Mouse (Mus musculus): ENCODE results near the gene Zfp692. TPM values are rescaled to one million over a fixed set of nuclear protein-coding genes. Genes with fewer than 3 reads are reported as not detected.

The Zfp692 gene
- polyA plus RNA-seq, 1 experiment, result 49.7 TPM

DNA sequence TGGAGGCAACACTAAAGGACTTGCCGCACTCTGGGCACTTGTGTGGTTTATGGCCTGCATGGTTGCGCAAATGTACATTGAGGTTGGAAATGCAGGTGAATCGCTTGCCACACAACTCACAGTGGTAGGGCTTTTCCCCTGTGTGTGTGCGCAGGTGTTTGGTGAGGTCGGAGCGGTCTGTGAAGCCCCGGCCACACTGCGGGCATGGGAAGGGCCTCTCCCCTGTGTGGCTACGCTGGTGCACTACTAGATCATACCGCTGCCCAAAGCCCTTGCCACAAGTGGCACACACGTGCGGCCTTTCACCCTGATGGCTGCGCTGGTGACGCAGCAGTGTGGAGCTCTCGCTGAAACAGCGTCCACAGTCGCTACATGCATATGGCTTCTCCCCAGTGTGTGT lies 9.5 kb downstream of the Zfp692 start:
- TF ChIP-seq CTCF (IDR thresholded peaks at IDR 0.05; ENCODE audit: borderline replicate concordance, control insufficient read depth, extremely low read depth, insufficient read depth, low read length, poor library complexity) (no peak), POLR2A (IDR thresholded peaks at IDR 0.05; ENCODE audit: control insufficient read depth, extremely low read depth, insufficient read depth, low read length, poor library complexity) (no peak)
- Histone ChIP-seq H3K4me3 (ENCODE audit: control insufficient read depth, insufficient read depth, low read length) (no peak overlapping the region), H3K36me3 (ENCODE audit: control insufficient read depth, insufficient read depth, low read length) (peaks cover 16% of the 10 kb centered on the region), H3K27me3 (ENCODE audit: control insufficient read depth, insufficient read depth, low read length) (no peaks in the 10 kb centered on the region), H3K4me1 (replicated peaks; ENCODE audit: control insufficient read depth, insufficient read depth, low read length) (no peaks in the 10 kb centered on the region), H3K27ac (ENCODE audit: control insufficient read depth, insufficient read depth, low read length) (no peak overlapping the region)
- WGBS, result 97% methylated on average over 17 of the region's 17 CpGs
- no peak for DNase-seq

DNA sequence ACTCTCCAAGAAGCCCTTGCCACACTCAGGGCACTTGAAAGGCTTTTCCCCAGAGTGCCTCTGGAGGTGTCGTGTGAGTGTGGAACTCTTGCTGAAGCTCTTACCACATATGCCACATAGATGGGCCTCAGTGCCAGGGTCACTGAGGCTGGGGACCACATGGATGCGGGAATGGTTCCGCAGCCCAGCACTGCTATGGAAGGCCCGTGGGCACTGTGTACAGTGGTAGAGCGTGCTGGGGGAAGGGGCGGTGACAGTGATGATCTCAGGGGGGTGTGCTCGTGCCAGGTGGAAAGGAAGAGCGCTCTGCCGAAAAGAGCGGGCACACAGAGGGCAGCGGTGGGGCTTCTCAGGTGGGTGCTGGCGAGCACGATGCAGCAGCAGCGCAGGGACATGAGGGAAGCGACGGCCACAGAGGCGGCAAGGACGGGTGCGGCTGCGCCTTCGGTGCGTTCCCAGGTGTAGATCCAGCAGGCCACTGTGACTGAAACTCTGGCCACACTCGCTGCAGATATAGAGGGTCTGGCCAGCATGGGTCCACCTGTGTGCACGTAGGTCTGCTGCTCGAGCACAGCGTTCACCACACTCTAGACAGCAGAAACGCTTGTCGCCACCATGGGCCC lies 10.0 kb downstream of the Zfp692 start:
- Histone ChIP-seq H3K4me3 (ENCODE audit: control insufficient read depth, insufficient read depth, low read length) (no peak overlapping the region), H3K27ac (ENCODE audit: control insufficient read depth, insufficient read depth, low read length) (no peak overlapping the region), H3K36me3 (ENCODE audit: control insufficient read depth, insufficient read depth, low read length) (peaks cover 16% of the 10 kb centered on the region), H3K27me3 (ENCODE audit: control insufficient read depth, insufficient read depth, low read length) (no peaks in the 10 kb centered on the region), H3K4me1 (replicated peaks; ENCODE audit: control insufficient read depth, insufficient read depth, low read length) (no peaks in the 10 kb centered on the region)
- TF ChIP-seq POLR2A (IDR thresholded peaks at IDR 0.05; ENCODE audit: control insufficient read depth, extremely low read depth, insufficient read depth, low read length, poor library complexity) (no peak), CTCF (IDR thresholded peaks at IDR 0.05; ENCODE audit: borderline replicate concordance, control insufficient read depth, extremely low read depth, insufficient read depth, low read length, poor library complexity) (no peak)
- 97% methylated on average over 28 of the region's 28 CpGs for WGBS
- DNase-seq, result no peak

DNA sequence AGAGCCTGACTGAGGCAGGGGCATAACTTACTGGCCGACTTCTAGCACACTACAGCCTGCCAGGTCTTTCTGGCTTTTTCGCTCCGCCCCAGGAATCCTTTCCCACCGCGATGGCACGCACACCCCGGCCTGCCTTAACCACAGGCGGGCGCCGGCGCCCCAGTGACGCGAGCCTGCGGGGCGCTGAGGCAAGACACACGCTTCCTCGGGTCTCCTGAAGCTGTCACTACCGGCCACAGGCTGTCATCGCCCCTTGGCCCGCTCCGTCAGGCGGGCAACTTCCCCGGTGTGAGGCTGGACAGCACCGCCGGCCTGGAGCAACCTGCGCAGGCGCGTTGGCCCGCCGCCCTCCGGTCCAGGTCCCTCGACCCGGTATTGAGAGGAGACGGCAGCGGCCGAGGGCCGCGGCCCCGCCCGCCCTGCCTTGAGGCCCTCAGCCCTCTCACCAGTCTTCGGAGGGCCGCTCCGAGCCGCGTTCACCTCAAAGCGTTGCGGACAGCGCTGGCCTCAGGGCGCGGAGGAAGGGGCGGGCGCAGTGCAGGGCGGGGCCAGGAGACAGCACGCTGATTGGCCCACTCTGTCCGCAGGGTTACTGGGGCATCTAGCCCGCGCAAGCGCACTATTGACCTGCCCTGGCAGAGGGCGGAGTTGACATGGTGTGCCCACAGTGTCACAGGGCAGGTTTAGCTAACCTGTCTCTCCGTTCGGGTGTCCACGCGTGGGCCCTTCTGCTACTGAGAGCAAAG lies 16.1 kb downstream of the Zfp692 start:
- WGBS, result under 1% methylated on average over 63 of the region's 63 CpGs
- H3K27me3 ChIP-seq (ENCODE audit: control insufficient read depth, insufficient read depth, low read length), result no peaks in the 10 kb centered on the region
- DNase-seq, result peak; percentile 97
- H3K4me1 ChIP-seq (replicated peaks; ENCODE audit: control insufficient read depth, insufficient read depth, low read length), result peaks cover 9% of the 10 kb centered on the region
- H3K4me3 ChIP-seq (ENCODE audit: control insufficient read depth, insufficient read depth, low read length), result peak overlapping the region; percentile 88
- peaks cover 9% of the 10 kb centered on the region for H3K36me3 ChIP-seq (ENCODE audit: control insufficient read depth, insufficient read depth, low read length)
- 0 out of 2 replicates have a peak, but pooled peaks have one; percentile 9 for TF ChIP-seq CTCF (IDR thresholded peaks at IDR 0.05; ENCODE audit: borderline replicate concordance, control insufficient read depth, extremely low read depth, insufficient read depth, low read length, poor library complexity)
- peak; percentile 70 for TF ChIP-seq POLR2A (IDR thresholded peaks at IDR 0.05; ENCODE audit: control insufficient read depth, extremely low read depth, insufficient read depth, low read length, poor library complexity)
- H3K27ac ChIP-seq (ENCODE audit: control insufficient read depth, insufficient read depth, low read length), result no peak overlapping the region; the same call in 1 of the 2 replicates

DNA sequence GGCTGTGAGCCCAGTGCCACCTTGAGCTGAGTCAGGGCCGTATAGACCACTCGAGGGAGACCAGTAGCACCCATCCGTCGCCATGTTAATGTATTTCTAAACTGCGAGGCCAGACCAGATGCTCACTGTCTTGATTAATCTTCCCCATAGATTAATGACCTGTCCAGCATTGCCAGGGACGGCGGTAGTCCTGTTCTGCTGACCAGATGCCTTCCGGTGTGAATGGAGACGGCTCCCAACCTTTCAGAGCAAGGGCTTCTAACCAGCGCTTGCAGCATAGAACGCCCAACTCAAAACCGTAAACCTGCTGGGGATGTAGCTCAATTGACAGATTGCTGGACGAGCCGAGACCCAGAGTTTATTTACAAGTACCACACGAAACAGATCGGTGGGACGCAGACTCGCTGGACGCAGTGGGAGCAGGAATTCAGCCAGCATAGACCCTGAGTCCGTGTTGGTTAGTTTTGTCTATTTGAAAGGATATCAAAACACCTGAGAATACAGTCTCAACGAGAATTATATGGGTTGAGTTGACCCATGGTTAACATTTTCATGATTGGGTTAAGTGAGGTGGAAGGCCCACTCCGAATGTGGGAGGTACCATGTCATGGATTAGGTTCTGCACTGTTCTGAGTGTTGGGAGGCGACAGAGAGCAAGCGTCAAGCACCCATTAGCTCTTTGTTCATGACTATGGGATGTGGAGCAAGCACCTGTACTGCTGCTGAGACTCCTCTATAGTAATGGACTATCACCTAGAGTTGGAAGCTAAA lies 16.9 kb downstream of the Zfp692 start:
- no peak for TF ChIP-seq POLR2A (IDR thresholded peaks at IDR 0.05; ENCODE audit: control insufficient read depth, extremely low read depth, insufficient read depth, low read length, poor library complexity)
- no peak for TF ChIP-seq CTCF (IDR thresholded peaks at IDR 0.05; ENCODE audit: borderline replicate concordance, control insufficient read depth, extremely low read depth, insufficient read depth, low read length, poor library complexity)
- Histone ChIP-seq H3K27me3 (ENCODE audit: control insufficient read depth, insufficient read depth, low read length) (no peaks in the 10 kb centered on the region), H3K4me3 (ENCODE audit: control insufficient read depth, insufficient read depth, low read length) (peak overlapping the region; percentile 57), H3K27ac (ENCODE audit: control insufficient read depth, insufficient read depth, low read length) (no peak overlapping the region), H3K36me3 (ENCODE audit: control insufficient read depth, insufficient read depth, low read length) (peaks cover 4% of the 10 kb centered on the region; the same call in 1 of the 2 replicates), H3K4me1 (replicated peaks; ENCODE audit: control insufficient read depth, insufficient read depth, low read length) (peaks cover 9% of the 10 kb centered on the region)
- no peak for DNase-seq
- WGBS, result 18% methylated on average over 24 of the region's 24 CpGs

DNA sequence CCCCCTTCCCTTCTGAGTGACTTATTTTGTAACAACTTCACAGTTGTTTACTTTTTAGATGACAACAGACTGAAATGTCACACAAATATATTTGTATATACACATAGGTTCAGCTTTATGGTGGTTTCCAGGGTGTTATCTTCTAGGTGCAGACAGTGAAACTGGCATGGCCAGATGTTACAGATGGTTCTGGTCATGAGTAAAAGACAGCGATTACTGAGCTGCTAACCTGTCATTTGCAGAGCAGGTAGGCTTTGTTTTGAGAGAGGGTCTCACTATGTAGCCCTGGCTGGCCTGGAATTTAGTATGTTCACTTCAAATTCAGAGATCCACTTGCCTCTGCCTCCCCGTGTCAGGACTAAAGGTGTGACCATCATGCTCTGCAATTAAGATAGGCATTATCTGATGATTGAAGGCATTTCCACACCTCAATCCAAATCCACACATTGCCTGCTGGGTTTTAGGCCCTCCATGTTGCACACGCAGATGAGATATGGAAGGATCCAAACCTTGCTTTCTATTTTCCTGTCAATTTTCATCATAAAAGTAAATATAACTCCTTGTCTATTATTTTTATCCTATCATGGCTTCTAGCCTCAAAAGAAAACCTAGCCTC lies 17.9 kb downstream of the Zfp692 start:
- TF ChIP-seq CTCF (IDR thresholded peaks at IDR 0.05; ENCODE audit: borderline replicate concordance, control insufficient read depth, extremely low read depth, insufficient read depth, low read length, poor library complexity) (no peak), POLR2A (IDR thresholded peaks at IDR 0.05; ENCODE audit: control insufficient read depth, extremely low read depth, insufficient read depth, low read length, poor library complexity) (no peak)
- Histone ChIP-seq H3K4me1 (replicated peaks; ENCODE audit: control insufficient read depth, insufficient read depth, low read length) (peaks cover 12% of the 10 kb centered on the region), H3K27ac (ENCODE audit: control insufficient read depth, insufficient read depth, low read length) (no peak overlapping the region), H3K27me3 (ENCODE audit: control insufficient read depth, insufficient read depth, low read length) (no peaks in the 10 kb centered on the region), H3K4me3 (ENCODE audit: control insufficient read depth, insufficient read depth, low read length) (no peak overlapping the region), H3K36me3 (ENCODE audit: control insufficient read depth, insufficient read depth, low read length) (no peaks in the 10 kb centered on the region)
- no peak for DNase-seq
- WGBS, result 93% methylated on average over 3 of the region's 3 CpGs

DNA sequence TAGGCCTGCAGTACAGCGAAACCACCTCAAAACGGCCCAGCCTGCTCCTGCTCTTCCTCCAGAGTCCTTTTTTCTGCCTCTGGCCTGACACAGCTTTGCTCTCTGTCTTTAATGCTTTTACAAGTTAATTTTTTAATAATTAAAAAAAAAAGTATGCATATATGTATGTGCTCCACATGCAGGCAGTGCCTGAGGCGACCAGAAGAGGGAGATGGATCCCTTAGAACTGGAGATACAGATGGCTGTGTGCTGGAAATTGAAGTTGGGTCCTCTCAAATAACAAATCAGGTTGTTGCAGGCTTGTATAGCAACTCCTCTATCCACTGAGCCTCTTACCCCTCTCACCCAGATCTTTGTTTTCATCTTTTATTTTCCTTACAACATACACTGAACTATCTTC lies 19.9 kb downstream of the Zfp692 start:
- H3K4me1 ChIP-seq (replicated peaks; ENCODE audit: control insufficient read depth, insufficient read depth, low read length), result peaks cover 22% of the 10 kb centered on the region
- WGBS, result 98% methylated on average over 3 of the region's 3 CpGs

More for the DNA sequence above, 19.9 kb downstream of the Zfp692 start:
- no peak overlapping the region for H3K4me3 ChIP-seq (ENCODE audit: control insufficient read depth, insufficient read depth, low read length)
- H3K27me3 ChIP-seq (ENCODE audit: control insufficient read depth, insufficient read depth, low read length), result no peaks in the 10 kb centered on the region
- no peak for TF ChIP-seq CTCF (IDR thresholded peaks at IDR 0.05; ENCODE audit: borderline replicate concordance, control insufficient read depth, extremely low read depth, insufficient read depth, low read length, poor library complexity)
- TF ChIP-seq POLR2A (IDR thresholded peaks at IDR 0.05; ENCODE audit: control insufficient read depth, extremely low read depth, insufficient read depth, low read length, poor library complexity), result no peak
- no peak for DNase-seq
- no peak overlapping the region for H3K27ac ChIP-seq (ENCODE audit: control insufficient read depth, insufficient read depth, low read length)
- no peaks in the 10 kb centered on the region for H3K36me3 ChIP-seq (ENCODE audit: control insufficient read depth, insufficient read depth, low read length)
